Mouse (Mus musculus) G1E (cell line): ENCODE measurements around the gene Trib3.

Experiments used
- CTCF ChIP-seq: IDR thresholded peaks from 2 replicates; pipeline ENCODE4 v1.5.1; 2012; ENCODE audit warnings: low read depth, low read length, inconsistent platforms, mixed read lengths
- GATA1 ChIP-seq: IDR thresholded peaks from 2 replicates; pipeline ENCODE4 v1.6.1; 2012; ENCODE audit warnings: borderline replicate concordance, low read length, inconsistent platforms, mixed read lengths

DNA sequence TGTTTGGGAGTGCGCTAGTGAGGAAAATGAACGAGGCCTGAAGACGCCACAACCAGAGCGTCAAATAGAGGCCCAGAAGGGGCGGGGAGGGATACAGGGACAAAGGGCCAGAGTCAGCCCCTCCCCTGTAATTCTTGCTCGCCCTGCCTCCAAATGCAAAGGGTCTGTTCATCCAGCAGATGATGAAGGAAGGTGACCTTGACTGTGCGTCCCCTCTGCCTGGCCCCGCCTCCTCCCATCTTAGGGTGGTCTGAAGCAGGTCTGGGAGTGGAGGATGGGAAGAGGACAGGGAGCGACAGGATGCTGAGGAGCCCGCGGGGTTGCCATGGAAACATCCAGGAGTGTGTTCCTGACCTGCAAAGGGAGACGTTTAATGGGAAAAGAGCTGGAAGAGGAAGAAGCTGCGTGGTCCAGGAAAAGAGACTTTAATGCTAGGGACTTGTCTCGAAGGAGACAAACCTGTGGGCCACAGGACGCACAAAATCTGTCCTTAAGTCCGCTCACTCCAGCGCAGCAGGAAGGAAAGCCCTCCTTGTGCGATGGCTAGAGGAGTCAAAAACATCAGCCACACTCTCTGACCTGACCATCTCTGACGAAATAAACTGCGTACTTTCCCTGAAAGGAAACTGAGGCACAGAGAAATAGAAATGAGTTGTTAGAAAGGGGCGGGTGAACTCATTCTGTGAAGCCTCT is 32.0 kb upstream of the Trib3 start:
- TF ChIP-seq CTCF: no peak
- TF ChIP-seq GATA1: no peak
